Mouse (Mus musculus): ENCODE measurements around the gene R3hdm2.
A peak's percentile ranks its signal among the peaks of the same experiment; 100 is the strongest.

Gene R3hdm2

DNA sequence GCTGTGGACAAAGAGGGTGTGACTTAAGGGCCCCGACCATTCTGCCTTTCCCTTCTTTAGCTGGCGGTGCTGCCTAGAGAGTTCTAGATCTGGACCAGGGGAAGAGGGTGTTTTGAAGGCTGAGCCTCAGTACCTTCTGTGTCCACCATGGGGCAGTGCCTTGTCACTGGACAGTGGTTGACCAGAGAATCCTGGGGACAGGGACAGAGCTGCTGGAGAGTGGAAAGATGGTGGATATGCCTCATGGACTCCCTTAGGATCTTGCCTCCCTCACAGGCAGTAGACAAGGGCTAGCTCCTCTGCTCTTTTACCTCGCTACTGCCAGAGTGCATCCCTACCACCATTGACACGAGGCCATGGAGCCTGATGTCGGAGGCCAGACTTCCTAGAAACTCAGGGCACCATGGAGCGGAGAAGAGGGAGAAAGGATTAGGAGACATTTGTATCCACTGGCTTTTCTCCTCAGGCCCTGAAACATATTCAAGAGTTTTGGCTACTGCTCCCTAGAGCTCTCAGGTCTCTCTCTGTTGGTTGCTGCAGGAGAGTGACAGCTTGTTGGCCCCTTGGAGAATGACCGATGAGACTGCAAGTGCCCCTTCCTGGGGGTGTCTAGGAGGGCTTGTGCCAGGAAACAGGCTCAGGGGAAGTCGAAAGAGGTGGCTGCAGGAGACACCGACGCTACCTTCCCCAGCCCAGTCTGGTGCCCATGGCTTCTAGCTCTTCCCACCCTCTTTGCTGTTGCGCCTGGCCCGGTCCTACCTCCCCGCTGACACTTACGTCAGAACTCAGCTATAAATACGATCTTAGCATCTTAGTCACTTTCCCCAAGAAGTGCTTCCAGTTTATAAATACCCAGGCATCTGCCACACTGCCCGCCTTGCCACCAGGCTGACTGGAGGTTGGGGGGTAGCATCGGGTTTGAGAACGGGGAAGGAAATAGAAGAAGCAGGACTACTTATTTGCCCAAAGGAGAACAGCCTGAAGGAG lies 25.9 kb upstream of the R3hdm2 start, which contains the start of gene Inhbe:
TSS of gene Inhbe (minus strand) at position 503 of the 987 bp plus-strand sequence.
- DNase-seq (ENCODE audit: extremely low spot score, low spot score): no peak

DNA sequence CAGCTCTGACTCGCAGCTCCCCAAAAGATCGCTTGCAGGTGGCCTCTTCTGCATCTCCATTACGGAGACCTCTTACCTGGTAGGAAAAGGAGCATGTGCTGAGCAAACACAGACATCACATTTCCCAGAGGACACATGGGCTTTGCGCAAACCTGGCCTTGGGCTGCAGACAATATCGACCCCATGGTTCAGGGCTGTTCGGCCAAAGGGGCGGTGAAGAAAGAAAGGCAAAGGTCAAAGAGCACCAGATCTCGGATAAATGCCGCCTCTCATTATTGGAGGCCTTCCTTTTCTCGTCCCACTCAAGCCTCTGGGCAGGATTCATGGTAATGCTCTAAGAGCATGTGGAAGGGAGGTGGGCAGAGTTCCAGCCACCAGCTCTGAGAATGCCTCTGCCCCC lies 24.8 kb upstream of the R3hdm2 start:
- DNase-seq (ENCODE audit: extremely low spot score, low spot score): no peak

DNA sequence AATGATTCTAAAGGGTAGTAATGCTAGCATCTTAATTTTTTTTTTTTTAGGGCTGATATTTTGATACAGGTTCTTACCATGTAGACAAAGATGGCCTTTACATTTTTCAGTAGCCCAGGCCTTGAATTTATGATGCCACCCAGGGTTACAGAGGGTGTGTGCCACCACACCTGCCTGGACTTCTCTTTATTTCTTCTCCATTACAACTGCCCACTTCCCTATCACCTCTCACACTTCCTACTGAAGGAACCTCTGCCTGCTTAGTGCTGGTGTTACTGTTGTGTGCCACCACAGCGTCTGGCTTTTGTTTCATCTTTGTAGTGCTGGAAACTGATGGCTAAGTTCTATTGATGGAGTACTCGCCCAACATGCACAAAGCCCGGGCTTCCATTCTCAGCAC lies 19.4 kb upstream of the R3hdm2 start:
- no peak for DNase-seq (ENCODE audit: extremely low spot score, low spot score)

DNA sequence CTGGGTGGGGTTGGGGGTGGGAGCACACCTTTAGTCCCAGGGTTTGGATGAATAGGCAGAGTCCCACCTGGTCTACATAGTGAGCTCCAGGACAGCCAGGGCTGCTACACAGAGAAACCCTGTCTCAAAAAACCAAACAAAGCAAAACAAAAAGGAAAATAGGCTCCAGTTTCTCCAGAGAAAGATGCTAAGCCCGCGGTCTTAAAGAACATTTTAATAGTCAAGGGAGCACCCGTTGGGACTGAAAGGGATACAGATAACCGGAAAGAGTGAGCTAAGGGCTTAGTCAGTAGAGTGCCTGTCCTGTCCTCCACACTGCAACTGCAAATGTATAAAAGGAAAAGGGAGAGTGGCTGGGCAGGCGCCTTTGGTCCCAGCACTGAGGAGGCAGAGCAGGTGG lies 13.0 kb upstream of the R3hdm2 start:
- DNase-seq (ENCODE audit: extremely low spot score, low spot score): no peak

DNA sequence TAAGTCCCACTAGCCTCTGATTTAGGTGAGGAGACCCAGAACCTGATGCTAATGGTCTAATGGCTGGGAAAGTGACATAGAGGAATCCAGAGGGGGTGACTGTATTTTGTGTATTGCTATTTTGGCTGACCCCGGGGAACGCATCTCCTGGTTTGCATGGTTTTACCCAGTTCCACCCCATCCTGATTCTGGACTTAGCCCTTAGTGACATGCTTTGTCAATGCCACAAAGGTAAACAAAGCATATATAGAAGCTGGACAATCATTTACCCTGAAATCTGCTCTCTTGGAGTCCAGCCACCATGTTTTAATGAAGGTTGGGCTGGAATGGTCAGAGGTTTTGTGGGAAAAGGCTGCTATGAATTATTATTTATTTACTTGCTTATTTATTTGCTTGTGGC lies 11.9 kb upstream of the R3hdm2 start:
- DNase-seq (ENCODE audit: extremely low spot score, low spot score): no peak

DNA sequence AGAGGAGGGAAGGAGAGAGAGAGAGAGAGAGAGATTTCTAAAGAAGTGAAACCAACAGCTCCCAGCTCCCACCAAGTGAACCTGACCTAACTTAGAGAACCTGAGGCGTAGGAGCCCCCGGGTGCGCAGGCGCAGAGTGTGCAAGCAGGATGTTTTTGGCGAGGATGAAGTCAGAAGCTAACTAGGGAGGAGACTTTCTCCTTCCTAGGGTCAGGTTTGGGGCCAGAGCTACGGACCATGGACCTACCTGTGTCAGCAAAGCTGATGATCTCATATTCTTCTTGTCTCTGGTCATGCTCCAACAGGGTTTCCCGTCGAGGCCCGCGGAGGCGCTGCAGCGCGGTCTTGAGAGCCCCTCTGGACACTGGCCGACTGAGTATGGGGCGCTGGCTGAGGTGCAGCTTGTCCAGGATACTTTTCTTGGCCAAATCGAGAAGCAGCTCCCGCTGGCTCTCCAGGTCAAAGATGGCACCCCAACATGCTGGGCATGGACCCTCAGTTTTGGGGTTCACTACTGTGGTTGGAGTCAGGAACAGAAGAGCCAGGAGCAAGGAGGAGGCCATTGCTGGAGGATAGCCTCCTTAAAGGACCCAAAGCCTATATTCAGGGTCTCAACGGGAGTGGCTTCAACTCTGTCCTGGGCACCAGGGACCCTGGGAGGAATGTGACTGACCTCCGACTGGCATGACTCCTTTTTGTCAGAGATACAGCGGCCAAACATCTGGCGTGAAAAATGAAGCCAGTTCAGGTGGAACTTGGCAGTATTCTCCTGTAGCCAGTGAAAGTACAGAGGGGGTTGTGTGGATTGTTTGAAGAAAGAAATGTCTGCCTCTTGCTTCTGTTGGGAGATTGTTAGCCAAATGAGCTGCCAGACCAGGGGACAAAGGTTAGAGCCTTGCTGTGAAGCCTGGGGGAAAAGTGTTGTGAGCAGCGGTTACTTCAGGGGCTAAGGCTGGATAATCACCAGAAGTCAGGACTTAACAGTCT lies 10.0 kb upstream of the R3hdm2 start, which contains the start of gene Inhbc:
TSS of gene Inhbc (minus strand) at position 598 of the 987 bp plus-strand sequence.
- no peak for DNase-seq (ENCODE audit: extremely low spot score, low spot score)

DNA sequence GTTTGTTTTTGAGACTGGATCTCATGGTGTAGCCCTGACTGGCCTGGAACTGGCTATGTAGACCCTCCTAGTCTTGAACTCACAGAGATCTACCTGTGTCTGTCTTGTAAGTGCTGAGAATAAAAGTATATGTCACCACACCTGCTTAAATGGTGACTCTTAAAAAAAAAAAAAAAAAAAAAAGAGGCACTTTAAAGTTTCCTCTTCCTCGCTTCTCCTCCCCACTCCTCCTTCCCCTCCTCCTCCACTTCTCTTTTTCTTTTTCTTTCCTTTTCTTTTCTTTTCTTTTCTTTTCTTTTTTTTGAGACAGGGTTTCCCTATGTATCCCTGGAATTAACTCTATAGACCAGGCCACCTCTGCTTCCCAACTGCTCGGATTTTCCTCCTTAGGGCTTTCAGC lies 9.1 kb upstream of the R3hdm2 start:
- DNase-seq (ENCODE audit: extremely low spot score, low spot score): no peak

DNA sequence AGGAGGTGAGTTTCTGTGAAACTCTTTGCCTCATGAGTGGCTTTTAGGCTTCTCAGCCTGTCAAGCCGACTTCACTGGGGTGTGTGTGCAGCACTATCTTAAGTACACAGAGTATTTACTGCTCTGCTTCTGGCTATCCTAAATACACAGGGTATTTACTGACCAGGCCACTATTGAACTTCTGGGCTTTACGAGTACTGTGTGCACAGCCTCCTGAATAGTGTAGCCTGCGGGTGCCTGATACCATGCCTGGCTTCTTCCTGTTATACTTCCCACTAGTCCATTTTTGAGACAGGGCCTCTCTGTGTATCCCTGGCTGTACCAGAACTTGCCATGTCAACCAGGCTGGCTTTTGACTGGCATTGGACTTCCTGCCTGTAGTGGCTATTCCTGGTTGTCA lies 2.4 kb upstream of the R3hdm2 start:
- no peak for DNase-seq (ENCODE audit: extremely low spot score, low spot score)

DNA sequence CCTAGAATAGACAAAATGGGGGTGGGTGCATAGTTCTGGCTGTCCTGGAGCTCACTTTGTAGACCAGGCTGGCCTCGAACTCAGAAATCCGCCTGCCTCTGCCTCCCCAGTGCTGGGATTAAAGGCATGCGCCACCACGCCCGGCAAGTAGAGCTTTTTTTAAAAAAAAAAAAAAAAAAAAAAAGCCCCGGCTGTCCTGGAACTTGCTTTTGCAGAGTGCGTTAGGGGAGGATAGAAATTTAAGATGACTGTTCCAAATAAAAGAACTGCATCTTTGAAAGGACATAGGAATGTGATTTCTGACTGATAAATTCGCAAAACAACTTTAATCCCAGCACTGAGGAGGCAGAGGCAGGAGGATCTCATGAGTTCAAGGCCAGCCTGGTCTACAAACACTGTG lies 473 bp upstream of the R3hdm2 start:
- DNase-seq (ENCODE audit: extremely low spot score, low spot score): no peak

DNA sequence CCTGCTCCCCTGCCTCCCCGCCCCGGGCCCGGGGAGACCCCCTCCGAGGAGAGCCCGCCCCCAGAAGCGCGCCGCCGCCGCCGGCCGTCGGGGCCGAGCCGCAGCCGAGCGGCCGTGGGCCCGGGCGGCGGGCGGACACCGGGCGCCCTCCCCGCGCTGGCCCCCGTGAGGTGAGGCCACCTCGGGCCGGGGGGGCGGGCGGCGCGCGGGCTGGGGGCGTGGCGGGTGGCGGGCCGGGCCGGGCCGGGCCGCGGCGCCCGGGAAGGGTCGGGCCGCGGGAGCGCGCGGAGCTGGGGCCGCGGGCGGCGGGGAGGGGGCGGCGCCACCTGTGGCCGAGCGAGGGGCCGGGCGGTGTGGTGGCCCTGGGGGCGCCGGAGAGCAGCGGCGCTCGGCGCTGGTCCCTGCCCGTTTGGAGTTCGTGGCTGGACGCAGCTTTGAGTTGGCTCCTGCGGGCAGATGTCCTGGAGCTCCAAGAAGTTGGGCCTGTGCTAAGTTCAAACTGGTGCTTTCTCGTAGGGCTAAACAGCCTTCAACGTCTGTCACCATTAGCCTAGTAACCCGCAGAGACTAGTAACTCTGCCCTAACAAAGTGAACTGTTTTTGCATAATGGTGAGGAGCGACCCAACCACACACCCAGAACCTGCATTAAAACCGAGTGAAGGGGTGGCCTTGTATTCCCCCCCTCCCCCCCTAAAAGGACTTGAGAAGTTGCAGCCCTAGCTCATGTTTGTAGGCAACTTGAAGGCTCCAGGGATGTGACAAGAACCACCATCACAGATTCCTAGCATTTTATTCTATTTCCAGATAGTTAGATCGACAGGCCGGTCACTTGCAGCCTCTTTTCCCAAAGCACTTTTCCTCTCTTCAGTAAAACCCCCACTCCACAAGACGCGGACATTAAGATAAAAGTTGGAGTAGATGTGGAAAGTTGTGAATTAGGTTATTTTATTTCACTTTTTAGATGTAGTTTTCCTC lies 928 bp downstream of the R3hdm2 start:
- peak; percentile 81 for DNase-seq (ENCODE audit: extremely low spot score, low spot score)

DNA sequence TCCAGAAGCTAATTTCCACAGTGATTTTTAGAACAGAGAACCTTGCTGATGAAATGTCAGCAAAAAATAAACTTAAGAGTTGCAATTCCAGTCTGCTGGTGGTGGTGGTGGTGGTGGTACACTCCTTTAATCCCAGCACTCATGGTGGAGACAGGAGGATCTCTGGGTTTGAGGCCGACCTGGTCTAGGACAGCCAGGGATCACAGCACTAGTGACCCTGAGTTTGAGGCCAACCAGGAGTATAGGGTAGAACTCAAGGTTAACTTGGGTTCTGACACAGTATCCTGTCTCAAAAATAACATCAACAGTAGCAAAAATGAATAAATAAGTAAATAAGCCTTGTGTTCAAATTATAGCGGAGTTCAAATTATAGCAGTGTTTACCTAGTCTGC lies 1.6 kb downstream of the R3hdm2 start:
- DNase-seq (ENCODE audit: extremely low spot score, low spot score): no peak

DNA sequence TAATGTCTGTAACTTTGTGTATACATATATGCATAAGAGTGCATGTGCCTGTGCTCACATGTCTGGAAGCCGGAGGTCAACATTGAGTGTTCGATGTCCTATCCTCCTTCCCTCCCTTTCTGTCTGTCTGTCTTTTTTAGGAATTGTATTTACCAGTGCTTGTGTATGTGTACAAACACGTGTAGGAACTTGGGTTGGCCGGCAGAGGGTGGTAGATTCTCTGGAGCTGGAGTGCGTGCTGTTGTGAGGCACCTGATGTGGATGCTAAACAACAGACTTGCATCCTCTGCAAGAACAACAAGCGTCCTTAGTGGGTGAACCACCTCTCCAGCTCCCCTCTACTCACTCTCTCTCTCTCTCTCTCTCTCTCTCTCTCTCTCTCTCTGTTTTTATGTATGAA lies 11.6 kb downstream of the R3hdm2 start:
- no peak for DNase-seq (ENCODE audit: extremely low spot score, low spot score)

DNA sequence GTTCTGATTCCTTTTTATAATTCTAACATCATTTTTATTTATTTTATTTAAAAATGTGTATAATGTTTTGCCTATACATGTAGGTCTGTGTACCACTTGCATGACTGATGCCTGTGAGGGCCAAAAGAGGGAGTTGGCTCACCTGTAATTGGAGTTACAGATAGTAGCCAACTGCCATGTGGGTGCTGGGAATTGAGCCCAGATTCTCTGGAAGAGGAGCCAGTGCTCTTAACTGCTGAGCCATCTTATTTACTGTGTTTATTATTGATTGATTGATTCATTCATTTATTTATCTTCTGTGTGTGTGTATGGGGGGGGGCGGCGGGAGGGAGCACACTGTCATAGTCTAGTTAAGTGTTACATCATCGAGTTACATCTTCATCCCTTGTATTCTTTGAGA lies 24.6 kb downstream of the R3hdm2 start:
- no peak for DNase-seq (ENCODE audit: extremely low spot score, low spot score)

DNA sequence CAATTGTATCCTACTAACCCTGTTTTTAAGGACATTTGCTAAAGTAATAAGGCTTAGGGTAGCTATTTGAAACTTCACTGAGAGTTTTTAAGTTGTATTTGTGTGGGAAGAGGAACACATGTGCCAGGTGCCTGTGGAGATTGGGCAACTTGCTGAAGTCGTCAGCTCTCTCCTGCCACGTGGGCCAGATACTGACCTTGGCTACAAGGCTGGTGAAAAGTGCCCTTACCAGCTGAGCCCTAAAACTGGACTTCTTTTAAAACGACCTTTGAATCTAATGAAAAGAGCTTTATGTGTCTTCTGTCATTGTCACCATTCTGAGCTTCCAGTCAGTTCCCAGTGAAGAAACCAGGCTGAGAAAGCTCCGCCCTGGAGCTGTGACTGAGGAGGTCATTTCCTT lies 27.3 kb downstream of the R3hdm2 start:
- no peak for DNase-seq (ENCODE audit: extremely low spot score, low spot score)

DNA sequence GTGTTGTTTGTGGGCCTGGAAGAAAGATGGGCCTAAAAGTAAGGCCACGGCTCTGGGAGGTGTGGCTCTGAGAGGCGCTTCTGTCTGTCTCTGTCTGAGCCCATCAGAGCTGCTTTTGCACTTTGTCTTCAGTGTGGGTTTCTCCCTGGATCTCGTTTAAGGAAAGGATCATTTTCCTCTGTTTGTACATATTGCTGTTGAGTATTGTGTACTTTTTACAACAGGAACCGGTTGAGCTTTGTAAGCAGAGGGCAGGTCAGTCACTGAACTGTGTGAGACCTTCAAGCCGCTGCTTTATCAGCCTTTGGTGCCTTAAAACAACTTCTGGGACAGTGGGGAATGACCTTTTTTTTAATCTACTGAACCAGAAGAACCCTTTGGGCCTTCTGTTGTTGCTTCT lies 32.0 kb downstream of the R3hdm2 start:
- no peak for DNase-seq (ENCODE audit: extremely low spot score, low spot score)

DNA sequence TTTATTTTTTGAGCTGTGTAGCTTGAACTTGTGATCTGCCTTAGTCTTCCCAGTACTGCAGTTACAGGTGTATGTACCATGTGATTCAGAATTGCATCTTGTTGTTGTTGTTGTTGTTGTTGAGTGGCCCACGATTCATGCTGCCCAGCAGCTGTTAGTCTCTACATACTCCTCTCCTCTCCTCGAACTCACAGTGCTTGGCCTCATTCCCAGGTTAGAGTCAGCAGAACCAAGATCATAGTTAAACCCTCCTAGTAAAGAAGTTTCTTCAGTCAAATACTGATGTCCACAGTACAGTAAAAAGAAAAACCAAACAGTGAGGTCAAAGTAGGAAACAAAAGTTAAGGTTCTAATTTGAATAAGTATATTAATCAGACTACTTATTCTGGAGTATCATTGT lies 32.6 kb downstream of the R3hdm2 start:
- DNase-seq (ENCODE audit: extremely low spot score, low spot score): no peak

DNA sequence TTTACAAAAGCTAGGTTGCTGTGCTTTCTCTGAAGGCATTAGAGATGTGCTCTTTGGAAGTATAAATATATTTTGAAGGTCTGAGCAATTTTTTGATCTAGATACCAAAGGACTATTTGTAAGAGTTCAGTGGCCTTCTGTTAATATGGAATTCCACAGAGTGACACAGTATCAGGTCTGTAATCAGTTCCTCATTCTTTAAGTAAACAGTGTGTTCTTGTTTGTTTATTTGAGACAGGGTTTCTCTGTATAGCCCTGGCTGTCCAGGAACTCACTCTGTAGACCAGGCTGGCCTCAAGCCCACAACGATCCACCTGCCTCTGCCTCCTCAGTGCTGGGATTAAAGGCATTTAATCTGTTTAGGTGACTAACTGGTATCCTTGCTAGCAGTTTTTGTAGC lies 33.5 kb downstream of the R3hdm2 start:
- no peak for DNase-seq (ENCODE audit: extremely low spot score, low spot score)

DNA sequence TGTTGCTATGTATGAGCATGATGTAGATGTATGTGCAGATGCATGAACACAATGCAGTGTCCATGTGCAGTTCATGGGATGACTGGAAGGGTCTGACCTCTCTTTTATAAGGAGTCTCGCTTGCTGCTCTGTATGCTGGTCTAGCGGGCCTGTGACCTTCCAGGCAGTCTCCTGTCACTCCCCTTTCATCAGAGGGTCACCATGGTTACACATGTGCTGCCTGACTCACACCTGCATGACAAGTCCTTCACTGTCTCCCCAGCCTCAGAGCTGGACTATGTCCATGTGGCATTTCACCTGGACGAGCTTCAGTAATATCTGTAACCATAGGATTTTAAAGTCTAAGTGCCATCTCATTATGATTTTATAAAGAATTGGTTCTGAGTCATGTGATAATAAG lies 34.0 kb downstream of the R3hdm2 start:
- no peak for DNase-seq (ENCODE audit: extremely low spot score, low spot score)

DNA sequence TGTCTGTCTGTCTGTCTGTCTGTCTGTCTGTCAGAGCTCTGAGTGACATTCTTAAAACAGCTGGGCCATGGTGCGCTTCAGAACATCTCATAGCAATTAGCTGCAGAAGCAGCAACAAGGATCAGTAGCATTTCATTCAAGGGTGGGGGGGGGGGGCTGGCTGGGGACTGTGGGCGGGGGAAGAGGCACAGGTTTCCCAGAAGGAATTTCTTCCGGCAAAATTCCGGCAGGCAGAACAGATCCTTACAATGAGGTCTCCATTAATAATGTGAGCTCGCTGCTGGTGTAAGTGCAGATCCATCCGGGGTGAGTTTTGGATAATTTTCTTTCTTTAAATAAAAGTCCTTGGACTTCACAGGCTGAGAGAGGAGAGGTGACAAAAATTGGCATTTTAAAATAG lies 40.0 kb downstream of the R3hdm2 start:
- DNase-seq (ENCODE audit: extremely low spot score, low spot score): no peak

DNA sequence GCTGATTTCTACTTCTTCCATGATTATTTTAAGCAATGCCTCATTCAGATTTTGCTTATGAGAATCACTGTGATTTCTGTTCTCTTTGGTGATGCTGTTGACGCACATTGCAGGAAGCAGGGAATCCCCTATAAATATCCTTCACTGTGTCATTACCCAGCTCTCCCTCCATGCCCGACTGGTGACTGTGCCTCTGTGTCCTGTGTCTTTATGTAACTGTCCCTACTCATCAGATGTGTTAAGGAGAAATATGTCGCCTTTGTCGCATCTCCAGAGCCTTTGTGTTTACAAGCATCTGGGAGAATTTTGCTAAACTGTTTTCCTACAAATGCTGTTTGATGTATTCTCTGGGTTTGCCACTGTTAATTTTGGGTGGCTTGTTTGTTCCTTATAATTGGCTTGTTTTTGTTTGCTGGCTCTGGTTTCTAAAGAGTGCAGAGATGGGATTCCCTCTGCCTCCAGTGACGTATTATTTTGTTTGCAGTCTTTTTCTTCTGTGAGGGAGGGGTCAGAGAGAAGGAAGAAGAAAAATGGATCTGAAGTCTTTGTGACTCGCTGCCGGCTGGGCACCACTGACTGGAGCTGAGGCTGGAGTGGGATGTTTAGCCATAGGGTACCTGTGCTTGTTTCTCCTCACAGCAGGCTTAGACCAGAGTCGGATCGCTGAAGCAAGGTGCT lies 40.7 kb downstream of the R3hdm2 start:
- DNase-seq (ENCODE audit: extremely low spot score, low spot score): no peak

All from neural tube, embryonic 10.5 days (tissue).